Mouse (Mus musculus): ENCODE results near the gene Bach2.
A peak's percentile ranks its signal among the peaks of the same experiment; 100 is the strongest.

The Bach2 gene

GRCm38 (mm10) chr4:32238366-32238854 lies at the start of gene Bach2:
Bach2 (plus strand) TSS chr4:32238804.
- peak; percentile 83 to 86 for DNase-seq (ENCODE audit: low spot score in 2 of 2)

- DNase-seq (ENCODE audit: low spot score in 2 of 2) = no peak
Measured at GRCm38 (mm10) chr4:32189416-32190036, 49.1 kb upstream of the Bach2 start.

GRCm38 (mm10) chr4:32190506-32190905 lies 48.1 kb upstream of the Bach2 start:
- DNase-seq (ENCODE audit: low spot score in 2 of 2) = no peak

- DNase-seq (ENCODE audit: low spot score in 2 of 2) = peak; percentile 56 to 78
Measured at GRCm38 (mm10) chr4:32195945-32196921, 42.4 kb upstream of the Bach2 start.

- DNase-seq (ENCODE audit: low spot score in 2 of 2) = no peak
Measured at GRCm38 (mm10) chr4:32198031-32198430, 40.6 kb upstream of the Bach2 start.

- no peak for DNase-seq (ENCODE audit: low spot score in 2 of 2)
Measured at GRCm38 (mm10) chr4:32198589-32198988, 40.0 kb upstream of the Bach2 start.

GRCm38 (mm10) chr4:32199156-32199555 lies 39.4 kb upstream of the Bach2 start:
- DNase-seq (ENCODE audit: low spot score in 2 of 2) = no peak

GRCm38 (mm10) chr4:32201114-32201513 lies 37.5 kb upstream of the Bach2 start:
- peak; percentile 15 to 43 for DNase-seq (ENCODE audit: low spot score in 2 of 2)

- DNase-seq (ENCODE audit: low spot score in 2 of 2) = no peak
Measured at GRCm38 (mm10) chr4:32202362-32202761, 36.2 kb upstream of the Bach2 start.

GRCm38 (mm10) chr4:32204819-32205218 lies 33.8 kb upstream of the Bach2 start:
- no peak for DNase-seq (ENCODE audit: low spot score in 2 of 2)

- DNase-seq (ENCODE audit: low spot score in 2 of 2) = no peak
Measured at GRCm38 (mm10) chr4:32205825-32206224, 32.8 kb upstream of the Bach2 start.

GRCm38 (mm10) chr4:32209995-32210394 lies 28.6 kb upstream of the Bach2 start:
- no peak for DNase-seq (ENCODE audit: low spot score in 2 of 2)

- no peak for DNase-seq (ENCODE audit: low spot score in 2 of 2)
Measured at GRCm38 (mm10) chr4:32210424-32211184, 28.0 kb upstream of the Bach2 start.

- no peak for DNase-seq (ENCODE audit: low spot score in 2 of 2)
Measured at GRCm38 (mm10) chr4:32212593-32212992, 26.0 kb upstream of the Bach2 start.

- DNase-seq (ENCODE audit: low spot score in 2 of 2) = no peak
Measured at GRCm38 (mm10) chr4:32216466-32216865, 22.1 kb upstream of the Bach2 start.

GRCm38 (mm10) chr4:32217016-32217415 lies 21.6 kb upstream of the Bach2 start:
- no peak for DNase-seq (ENCODE audit: low spot score in 2 of 2)

- DNase-seq (ENCODE audit: low spot score in 2 of 2) = no peak
Measured at GRCm38 (mm10) chr4:32217593-32217992, 21.0 kb upstream of the Bach2 start.

- no peak for DNase-seq (ENCODE audit: low spot score in 2 of 2)
Measured at GRCm38 (mm10) chr4:32218371-32218770, 20.2 kb upstream of the Bach2 start.

- no peak for DNase-seq (ENCODE audit: low spot score in 2 of 2)
Measured at GRCm38 (mm10) chr4:32219428-32220128, 19.0 kb upstream of the Bach2 start.

- DNase-seq (ENCODE audit: low spot score in 2 of 2) = no peak
Measured at GRCm38 (mm10) chr4:32220129-32220491, 18.5 kb upstream of the Bach2 start.

GRCm38 (mm10) chr4:32220961-32221360 lies 17.6 kb upstream of the Bach2 start:
- DNase-seq (ENCODE audit: low spot score in 2 of 2) = no peak

Data from heart, adult 9 months (tissue).